Mouse (Mus musculus): ENCODE measurements around the gene Ccdc171. TPM values are rescaled to one million over a fixed set of nuclear protein-coding genes. Genes with fewer than 3 reads are reported as not detected.
"Not testable (repeated sequence)": the region's sequence is repeated elsewhere in the genome, so short reads cannot be mapped to it uniquely, and the experiment has no call there.

Gene Ccdc171
- polyA plus RNA-seq, 1 experiment, result 6.6 TPM

DNA sequence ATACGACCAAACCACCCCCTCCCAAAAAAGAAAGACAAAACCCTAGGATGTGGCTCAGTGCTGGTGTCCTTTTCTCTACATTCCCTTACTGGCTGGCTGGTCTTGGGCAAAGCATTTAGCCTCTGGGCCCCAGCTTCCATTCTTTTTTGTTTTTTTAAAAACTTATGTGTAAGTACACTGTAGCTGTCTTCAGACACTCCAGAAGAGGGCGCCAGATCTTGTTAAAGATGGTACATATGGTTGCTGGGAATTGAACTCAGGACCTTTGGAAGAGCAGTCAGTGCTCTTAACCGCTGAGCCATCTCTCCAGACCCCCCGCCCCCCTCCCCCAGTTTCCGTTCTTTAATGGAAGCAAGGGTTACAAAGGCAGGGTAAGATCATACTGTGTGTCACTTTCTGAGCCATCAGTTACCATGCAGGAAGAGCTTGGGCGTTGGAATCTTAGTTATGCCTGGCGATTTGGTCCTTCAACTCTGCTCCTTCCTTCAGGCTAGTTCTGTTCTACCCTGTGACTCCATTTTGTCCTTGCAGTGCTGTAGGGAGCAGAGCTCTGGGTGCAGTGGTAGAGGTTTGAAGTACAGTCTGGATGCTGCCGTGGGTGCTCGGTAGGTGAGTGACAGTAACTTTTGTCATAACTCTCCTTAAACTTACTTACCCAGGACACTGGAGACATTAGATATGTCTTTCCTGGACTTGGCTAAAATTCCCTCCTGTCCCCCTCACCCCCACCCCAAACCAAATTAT is 8.0 kb downstream of the Ccdc171 start:
- TF ChIP-seq CTCF (IDR thresholded peaks at IDR 0.05; ENCODE audit: control insufficient read depth, insufficient read depth, low read length) (no peak), POLR2A (IDR thresholded peaks at IDR 0.05; ENCODE audit: borderline replicate concordance, control insufficient read depth, low read depth, low read length) (no peak)
- no peaks in the 10 kb centered on the region for H3K4me1 ChIP-seq (ENCODE audit: control insufficient read depth, insufficient read depth, low read length)
- 79% methylated on average over 9 of the region's 9 CpGs for WGBS

DNA sequence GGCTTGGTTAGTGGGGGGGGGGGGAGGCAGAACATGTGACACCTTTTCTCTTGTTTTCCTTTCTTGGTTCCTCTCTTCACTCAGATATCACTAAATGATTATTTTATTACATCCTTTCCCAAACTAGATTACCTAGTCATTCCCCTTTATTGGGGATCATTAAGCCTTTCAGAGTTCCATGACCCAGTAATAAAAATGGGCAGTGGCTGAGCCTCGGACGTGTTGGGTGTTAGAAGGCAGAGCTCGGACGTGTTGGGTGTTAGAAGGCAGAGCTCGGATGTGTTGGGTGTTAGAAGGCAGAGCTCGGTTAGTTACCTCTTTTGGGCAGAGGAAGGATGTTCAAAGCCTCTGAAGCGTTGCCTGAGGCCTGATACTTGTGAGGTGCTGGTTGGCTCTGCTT is 8.7 kb downstream of the Ccdc171 start:
- Histone ChIP-seq H3K4me1 (ENCODE audit: control insufficient read depth, insufficient read depth, low read length) (no peaks in the 10 kb centered on the region), H3K4me3 (replicated peaks; ENCODE audit: control insufficient read depth, low read depth, low read length) (no peak overlapping the region), H3K27ac (ENCODE audit: control insufficient read depth, insufficient read depth, low read depth, low read length, poor library complexity) (no peak overlapping the region)
- WGBS, result 80% methylated on average over 7 of the region's 7 CpGs
- no peak for TF ChIP-seq POLR2A (IDR thresholded peaks at IDR 0.05; ENCODE audit: borderline replicate concordance, control insufficient read depth, low read depth, low read length)
- no peak for TF ChIP-seq CTCF (IDR thresholded peaks at IDR 0.05; ENCODE audit: control insufficient read depth, insufficient read depth, low read length)

More for the DNA sequence above, 8.0 kb downstream of the Ccdc171 start:
- Histone ChIP-seq H3K4me3 (replicated peaks; ENCODE audit: control insufficient read depth, low read depth, low read length) (no peak overlapping the region), H3K27ac (ENCODE audit: control insufficient read depth, insufficient read depth, low read depth, low read length, poor library complexity) (no peak overlapping the region)

DNA sequence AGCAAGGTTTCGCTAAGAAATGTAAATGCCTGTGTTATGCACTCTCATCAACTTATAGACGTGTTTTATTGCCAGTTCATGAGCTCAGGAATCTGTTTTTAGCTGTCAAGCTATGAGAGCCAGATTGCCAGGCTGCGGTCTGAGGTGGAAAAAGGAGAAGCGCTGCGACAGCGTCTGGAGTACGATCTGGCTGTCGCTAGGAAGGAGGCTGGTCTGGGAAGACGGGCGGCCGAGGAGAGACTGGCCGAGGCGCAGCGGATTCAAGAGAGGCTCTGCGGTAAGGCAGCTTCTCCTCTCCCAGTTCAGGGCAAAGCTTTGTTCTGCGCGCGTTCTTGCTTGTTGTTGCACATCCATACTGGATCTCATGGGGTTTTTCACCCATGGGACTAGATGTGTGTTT is 24.2 kb downstream of the Ccdc171 start:
- Histone ChIP-seq H3K27ac (ENCODE audit: control insufficient read depth, insufficient read depth, low read depth, low read length, poor library complexity) (no peak overlapping the region), H3K4me3 (replicated peaks; ENCODE audit: control insufficient read depth, low read depth, low read length) (no peak overlapping the region), H3K4me1 (ENCODE audit: control insufficient read depth, insufficient read depth, low read length) (no peaks in the 10 kb centered on the region; the same call in 1 of the 2 replicates)
- WGBS, result 76% methylated on average over 18 of the region's 18 CpGs
- TF ChIP-seq POLR2A (IDR thresholded peaks at IDR 0.05; ENCODE audit: borderline replicate concordance, control insufficient read depth, low read depth, low read length) (no peak), CTCF (IDR thresholded peaks at IDR 0.05; ENCODE audit: control insufficient read depth, insufficient read depth, low read length) (no peak)

DNA sequence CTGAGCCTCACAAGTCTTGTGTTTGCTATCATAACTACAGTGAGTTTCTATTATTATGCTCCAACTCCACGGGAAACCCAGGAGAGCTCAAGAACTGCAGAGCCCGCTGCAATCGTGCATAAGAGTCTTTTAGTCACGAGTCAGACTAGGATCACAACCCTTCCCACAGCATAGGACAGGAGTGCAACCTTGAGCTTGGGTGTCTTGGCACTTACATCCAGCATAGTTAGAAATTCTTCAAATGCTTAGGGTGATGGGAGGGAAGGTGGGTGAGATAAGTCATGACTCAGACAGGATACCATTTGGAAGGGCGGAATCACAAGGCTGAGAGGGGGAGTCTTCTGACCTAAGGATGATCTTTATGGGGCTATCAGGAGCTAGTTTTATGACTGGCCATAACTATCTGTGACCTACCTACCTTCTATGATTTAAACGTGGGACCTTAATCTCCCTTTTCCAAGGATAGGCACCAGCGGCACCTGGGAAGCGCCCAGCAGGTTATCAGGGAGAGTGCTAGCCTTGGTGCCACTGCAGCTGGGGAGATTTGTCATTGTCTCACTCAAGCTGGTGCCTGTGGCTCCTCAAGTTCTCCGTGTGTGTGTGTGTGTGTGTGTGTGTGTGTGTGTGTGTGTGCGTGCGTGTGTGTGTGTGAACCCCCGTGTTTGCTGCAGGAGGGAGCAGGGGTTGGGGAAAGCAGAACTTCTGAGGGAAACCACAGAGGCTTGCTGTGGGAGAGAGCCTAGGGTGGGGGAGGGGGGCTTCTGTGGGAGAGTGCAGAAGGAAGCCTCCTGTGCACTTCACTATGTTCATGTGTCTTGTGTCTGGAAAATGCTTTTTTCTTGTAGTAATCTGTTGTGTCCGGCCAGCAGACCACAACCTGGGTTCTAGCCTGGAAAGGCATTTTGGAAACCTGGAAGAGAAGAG is 42.1 kb downstream of the Ccdc171 start:
- Histone ChIP-seq H3K27ac (ENCODE audit: control insufficient read depth, insufficient read depth, low read depth, low read length, poor library complexity) (no peak overlapping the region), H3K4me3 (replicated peaks; ENCODE audit: control insufficient read depth, low read depth, low read length) (no peak overlapping the region), H3K4me1 (ENCODE audit: control insufficient read depth, insufficient read depth, low read length) (no peaks in the 10 kb centered on the region; the same call in 1 of the 2 replicates)
- TF ChIP-seq CTCF (IDR thresholded peaks at IDR 0.05; ENCODE audit: control insufficient read depth, insufficient read depth, low read length), result no peak
- 34% methylated on average over 13 of the region's 13 CpGs for WGBS

DNA sequence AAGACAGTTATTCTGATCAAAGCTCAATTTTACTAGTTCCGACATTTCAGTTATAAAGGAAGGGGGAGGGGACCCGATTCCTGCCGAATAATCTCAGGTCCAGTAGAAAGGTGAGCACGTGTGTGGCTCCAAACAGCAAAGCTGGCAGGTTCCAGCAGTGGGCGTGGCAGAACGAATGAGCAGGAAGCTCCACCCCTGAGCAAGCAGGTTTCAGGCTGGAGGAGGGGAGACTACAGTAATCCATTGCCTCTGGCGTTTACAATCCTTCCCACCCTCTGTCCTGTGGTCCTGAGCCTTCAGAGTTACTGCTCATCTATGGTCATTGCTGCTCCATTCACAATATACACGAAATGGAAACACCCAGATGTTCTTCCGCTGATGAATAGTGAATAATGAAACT is 42.8 kb downstream of the Ccdc171 start:
- H3K4me3 ChIP-seq (replicated peaks; ENCODE audit: control insufficient read depth, low read depth, low read length), result peak overlapping the region; percentile 45
- WGBS, result 2% methylated on average over 9 of the region's 9 CpGs
- not testable (repeated sequence) for H3K27ac ChIP-seq (ENCODE audit: control insufficient read depth, insufficient read depth, low read depth, low read length, poor library complexity); H3K4me1 ChIP-seq (ENCODE audit: control insufficient read depth, insufficient read depth, low read length)

DNA sequence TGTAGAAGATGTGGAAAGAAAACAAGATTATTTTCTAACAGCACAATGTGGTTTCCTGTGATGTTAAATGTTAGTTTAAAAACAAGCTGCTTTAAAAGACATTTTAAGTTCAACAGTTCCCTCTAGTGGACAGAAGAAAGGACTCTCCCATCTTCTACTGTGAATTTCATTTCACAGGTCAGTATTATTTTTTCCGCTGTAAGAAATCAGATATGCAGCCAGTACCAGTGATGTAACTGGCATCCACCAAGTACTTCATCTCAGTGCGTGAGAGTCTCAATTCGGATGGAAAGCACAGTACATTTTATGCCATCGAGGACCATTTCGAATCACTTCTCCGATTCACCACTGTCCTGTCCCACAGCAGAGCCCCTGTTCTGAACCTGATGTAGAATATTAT is 45.2 kb downstream of the Ccdc171 start:
- H3K27ac ChIP-seq (ENCODE audit: control insufficient read depth, insufficient read depth, low read depth, low read length, poor library complexity), result no peak overlapping the region
- 46% methylated on average over 6 of the region's 6 CpGs for WGBS
- no peak for TF ChIP-seq CTCF (IDR thresholded peaks at IDR 0.05; ENCODE audit: control insufficient read depth, insufficient read depth, low read length)
- no peak for TF ChIP-seq POLR2A (IDR thresholded peaks at IDR 0.05; ENCODE audit: borderline replicate concordance, control insufficient read depth, low read depth, low read length)
- H3K4me1 ChIP-seq (ENCODE audit: control insufficient read depth, insufficient read depth, low read length), result no peaks in the 10 kb centered on the region; the same call in 1 of the 2 replicates
- H3K4me3 ChIP-seq (replicated peaks; ENCODE audit: control insufficient read depth, low read depth, low read length), result no peak overlapping the region

DNA sequence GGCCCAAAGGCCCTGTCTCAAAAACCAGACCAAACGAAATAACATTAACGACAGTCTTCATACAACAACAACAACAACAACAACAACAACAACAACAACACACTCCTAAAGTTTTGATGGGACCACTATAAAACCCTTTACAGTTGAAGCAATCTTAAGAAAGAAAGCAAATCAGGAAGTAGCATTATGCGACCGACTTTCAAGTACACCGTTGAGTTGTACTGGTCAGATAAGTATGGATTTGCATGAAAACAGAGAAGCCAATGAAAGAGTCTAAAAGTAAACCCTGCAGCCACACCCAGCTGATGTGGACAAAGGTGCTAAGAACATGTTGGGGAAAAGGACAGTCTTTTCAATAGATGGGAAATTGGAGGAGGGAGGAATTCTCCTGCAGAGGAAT is 45.7 kb downstream of the Ccdc171 start:
- 63% methylated on average over 5 of the region's 5 CpGs for WGBS
- Histone ChIP-seq H3K4me3 (replicated peaks; ENCODE audit: control insufficient read depth, low read depth, low read length) (no peak overlapping the region), H3K27ac (ENCODE audit: control insufficient read depth, insufficient read depth, low read depth, low read length, poor library complexity) (no peak overlapping the region), H3K4me1 (ENCODE audit: control insufficient read depth, insufficient read depth, low read length) (no peaks in the 10 kb centered on the region; the same call in 1 of the 2 replicates)
- no peak for TF ChIP-seq POLR2A (IDR thresholded peaks at IDR 0.05; ENCODE audit: borderline replicate concordance, control insufficient read depth, low read depth, low read length)
- TF ChIP-seq CTCF (IDR thresholded peaks at IDR 0.05; ENCODE audit: control insufficient read depth, insufficient read depth, low read length), result no peak

DNA sequence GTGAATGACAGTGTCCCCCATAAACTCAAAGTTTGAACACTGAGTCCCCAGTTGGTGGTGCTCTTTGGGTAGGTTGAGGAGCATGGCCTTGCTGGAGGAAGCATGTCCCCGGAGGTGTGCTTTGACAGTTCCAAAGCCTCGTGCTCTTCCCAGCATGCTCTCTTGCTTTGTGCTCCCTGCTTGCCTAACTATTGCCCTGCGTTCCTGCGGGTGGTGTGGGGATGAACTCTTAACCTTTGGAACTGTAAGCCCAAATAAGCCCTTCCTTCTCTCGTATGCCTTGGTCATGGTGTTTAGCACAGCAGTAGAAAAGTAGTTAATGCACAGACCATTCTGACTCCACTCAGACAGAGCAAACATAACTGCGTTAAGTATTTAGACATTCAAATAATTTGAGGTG is 47.2 kb downstream of the Ccdc171 start:
- WGBS, result 80% methylated on average over 6 of the region's 6 CpGs
- Histone ChIP-seq H3K27ac (ENCODE audit: control insufficient read depth, insufficient read depth, low read depth, low read length, poor library complexity) (no peak overlapping the region), H3K4me1 (ENCODE audit: control insufficient read depth, insufficient read depth, low read length) (peaks cover 2% of the 10 kb centered on the region; the same call in 1 of the 2 replicates), H3K4me3 (replicated peaks; ENCODE audit: control insufficient read depth, low read depth, low read length) (no peak overlapping the region)
- TF ChIP-seq POLR2A (IDR thresholded peaks at IDR 0.05; ENCODE audit: borderline replicate concordance, control insufficient read depth, low read depth, low read length), result no peak
- no peak for TF ChIP-seq CTCF (IDR thresholded peaks at IDR 0.05; ENCODE audit: control insufficient read depth, insufficient read depth, low read length)
